In genomic region chr12:105574356-105574755, GRCm38 (mm10) we compare ENCODE assay signal across 29 mouse cellular contexts. TPM values are rescaled to one million over a fixed set of nuclear protein-coding genes. Genes with fewer than 3 reads are reported as not detected.
"Had no signal": no experiment of that assay in that cellular context is flagged by ENCODE, and none has a peak within 500 bp of the region (broad histone marks: within the 10 kb centered on the region; RNA-seq: fewer than 3 reads in every experiment).

No protein-coding gene starts in this region.

- H3K4me1 ChIP-seq: embryonic facial prominence, embryonic 12.5 days; forebrain, embryonic 12.5 days; forebrain, embryonic 13.5 days had no signal

- DNase-seq: cerebellum, adult 9-10 months; cerebellum, adult 9-11 months; cerebellum, postnatal 25 days; cerebellum, postnatal 36 days; embryo, embryonic 11 days; forebrain, postnatal 0 days; gastrocnemius, adult 2 months; gastrocnemius, postnatal 10 days; gastrocnemius, postnatal 14 days; gastrocnemius, postnatal 25 days; gastrocnemius, postnatal 36 days; heart, adult 11 months; heart, adult 18-20 months; heart, adult 2 months had no signal

- ATAC-seq: forebrain, embryonic 13.5 days; forebrain, embryonic 14.5 days; forebrain, embryonic 15.5 days; forebrain, embryonic 16.5 days; forebrain, postnatal 0 days had no signal

- H3K27me3 ChIP-seq: embryonic facial prominence, embryonic 12.5 days; embryonic facial prominence, embryonic 13.5 days; embryonic facial prominence, embryonic 15.5 days; forebrain, embryonic 12.5 days; forebrain, embryonic 13.5 days; forebrain, embryonic 15.5 days had no signal

- H3K4me3 ChIP-seq: embryonic facial prominence, embryonic 10.5 days; embryonic facial prominence, embryonic 12.5 days; embryonic facial prominence, embryonic 13.5 days; embryonic facial prominence, embryonic 15.5 days; erythroblast, embryonic 14.5 days; forebrain, embryonic 10.5 days; forebrain, embryonic 12.5 days; forebrain, embryonic 13.5 days; forebrain, embryonic 15.5 days; gastrocnemius, adult 2 months; heart, adult 2 months; heart, embryonic 10.5 days had no signal

- H3K27ac ChIP-seq: embryonic facial prominence, embryonic 10.5 days; embryonic facial prominence, embryonic 12.5 days; embryonic facial prominence, embryonic 13.5 days; embryonic facial prominence, embryonic 15.5 days; forebrain, embryonic 10.5 days; forebrain, embryonic 12.5 days; forebrain, embryonic 13.5 days; forebrain, embryonic 15.5 days; gastrocnemius, adult 2 months; heart, adult 2 months; heart, embryonic 10.5 days had no signal

RNA-seq across cellular contexts. Expression of gene Bdkrb2, which starts 11.3 kb away (rescaled TPM):
- polyA plus RNA-seq: erythroblast, embryonic 14.5 days had no signal

RNA-seq across cellular contexts. Expression of gene Bdkrb1, which starts 28.5 kb away (rescaled TPM):
- polyA plus RNA-seq: embryonic facial prominence, embryonic 12.5 days; embryonic facial prominence, embryonic 13.5 days; erythroblast, embryonic 14.5 days; forebrain, embryonic 10.5 days; forebrain, embryonic 11.5 days; forebrain, embryonic 12.5 days; forebrain, embryonic 13.5 days; forebrain, embryonic 14.5 days; forebrain, embryonic 16.5 days; frontal cortex, adult 2 months; heart, embryonic 10.5 days; heart, embryonic 11.5 days had no signal
